Mouse (Mus musculus): Measurements from ENCODE around the gene Ccdc106.

DNA sequence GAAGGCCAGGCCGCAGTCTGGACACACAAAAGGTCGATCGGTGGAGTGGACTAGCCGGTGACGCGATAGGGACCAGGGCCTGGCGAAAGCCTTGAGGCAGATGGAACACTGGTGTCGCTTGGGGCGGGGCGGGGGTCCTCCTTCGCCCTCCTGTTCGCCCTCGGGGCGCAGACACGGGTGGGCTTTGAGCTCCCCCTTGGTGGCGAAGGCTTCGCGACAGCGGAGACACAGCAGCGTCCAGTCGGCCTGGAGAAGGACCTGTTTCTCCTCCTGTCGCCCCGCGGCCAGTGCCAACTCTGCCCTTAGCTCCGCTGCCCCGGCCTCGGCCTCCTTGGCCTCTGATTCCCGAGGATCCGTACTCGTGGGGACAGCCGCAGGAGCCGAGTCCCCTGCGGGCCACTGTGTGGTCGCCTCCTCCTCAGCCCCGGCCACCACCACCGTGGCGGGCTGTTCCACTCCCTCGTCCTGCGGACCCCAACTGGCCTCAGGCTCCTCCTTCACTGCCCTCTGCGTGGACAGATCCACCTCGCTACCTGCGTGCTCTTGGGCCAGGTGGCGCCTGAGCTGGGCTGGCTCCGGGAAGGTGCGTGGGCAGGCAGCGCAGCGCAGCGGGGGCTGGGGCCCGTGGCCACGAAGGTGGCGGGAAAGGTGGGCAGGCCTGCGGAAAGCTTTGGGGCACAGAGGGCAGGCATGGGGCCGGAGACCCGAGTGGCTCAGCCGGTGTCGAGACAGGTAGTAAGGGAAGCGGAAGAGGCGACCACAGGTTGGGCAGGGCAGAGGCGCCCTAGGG is 26.2 kb upstream of the Ccdc106 start:
- TF ChIP-seq POLR2A (IDR thresholded peaks at IDR 0.05; ENCODE audit: extremely low read depth, insufficient read depth, low read length) (no peak), CTCF (IDR thresholded peaks at IDR 0.05; ENCODE audit: low read depth, low read length) (no peak)
